Mouse (Mus musculus): Measurements from ENCODE around the gene Slc1a2. TPM values are rescaled to one million over a fixed set of nuclear protein-coding genes. Genes with fewer than 3 reads are reported as not detected.

Gene Slc1a2
- total and polyA plus RNA-seq, 2 experiments: 89.4 to 167 TPM

- H3K79me2 ChIP-seq (ENCODE audit: control insufficient read depth, insufficient read depth, low read length): no peaks in the 10 kb centered on the region
- DNase-seq (ENCODE audit: extremely low read depth, low read depth, low spot score): peak; percentile 30
- no peaks in the 10 kb centered on the region for H3K27me3 ChIP-seq (ENCODE audit: control insufficient read depth, insufficient read depth, low read length)
- TF ChIP-seq CTCF (IDR thresholded peaks at IDR 0.05; ENCODE audit: low read depth, low read length) (no peak), POLR2A (IDR thresholded peaks at IDR 0.05; ENCODE audit: extremely low read depth, insufficient read depth, low read length) (no peak)
- WGBS: 85% methylated on average over 5 of the region's 5 CpGs
- no peak overlapping the region for H3K4me3 ChIP-seq (ENCODE audit: insufficient read depth, low read depth, low read length)
- no peaks in the 10 kb centered on the region for H3K36me3 ChIP-seq (ENCODE audit: control insufficient read depth, insufficient read depth, low read length)
- no peak overlapping the region for H3K27ac ChIP-seq (replicated peaks; ENCODE audit: insufficient read depth, low read depth, low read length)
- H3K4me1 ChIP-seq (ENCODE audit: control insufficient read depth, insufficient read depth, low read length): peaks cover 15% of the 10 kb centered on the region
- no peak overlapping the region for H3K9ac ChIP-seq (ENCODE audit: low read depth, low read length)
Observed at GRCm38 (mm10) chr2:102760284-102761072, 102.0 kb downstream of the Slc1a2 start.

- DNase-seq (ENCODE audit: extremely low read depth, low read depth, low spot score): peak; percentile 80
- Histone ChIP-seq H3K27ac (replicated peaks; ENCODE audit: insufficient read depth, low read depth, low read length) (no peak overlapping the region), H3K36me3 (ENCODE audit: control insufficient read depth, insufficient read depth, low read length) (no peaks in the 10 kb centered on the region), H3K4me3 (ENCODE audit: insufficient read depth, low read depth, low read length) (no peak overlapping the region), H3K9ac (ENCODE audit: low read depth, low read length) (no peak overlapping the region), H3K27me3 (ENCODE audit: control insufficient read depth, insufficient read depth, low read length) (no peaks in the 10 kb centered on the region), H3K4me1 (ENCODE audit: control insufficient read depth, insufficient read depth, low read length) (peaks cover 9% of the 10 kb centered on the region), H3K79me2 (ENCODE audit: control insufficient read depth, insufficient read depth, low read length) (no peaks in the 10 kb centered on the region)
- WGBS: 27% methylated on average over 3 of the region's 3 CpGs
- TF ChIP-seq CTCF (IDR thresholded peaks at IDR 0.05; ENCODE audit: low read depth, low read length): no peak
- TF ChIP-seq POLR2A (IDR thresholded peaks at IDR 0.05; ENCODE audit: extremely low read depth, insufficient read depth, low read length): no peak
Observed at GRCm38 (mm10) chr2:102763176-102763575, 104.7 kb downstream of the Slc1a2 start.

GRCm38 (mm10) chr2:102763991-102764390 is 105.5 kb downstream of the Slc1a2 start:
- no peak for TF ChIP-seq CTCF (IDR thresholded peaks at IDR 0.05; ENCODE audit: low read depth, low read length)
- TF ChIP-seq POLR2A (IDR thresholded peaks at IDR 0.05; ENCODE audit: extremely low read depth, insufficient read depth, low read length): no peak
- Histone ChIP-seq H3K27me3 (ENCODE audit: control insufficient read depth, insufficient read depth, low read length) (no peaks in the 10 kb centered on the region), H3K27ac (replicated peaks; ENCODE audit: insufficient read depth, low read depth, low read length) (no peak overlapping the region), H3K36me3 (ENCODE audit: control insufficient read depth, insufficient read depth, low read length) (no peaks in the 10 kb centered on the region), H3K4me1 (ENCODE audit: control insufficient read depth, insufficient read depth, low read length) (peaks cover 9% of the 10 kb centered on the region), H3K4me3 (ENCODE audit: insufficient read depth, low read depth, low read length) (no peak overlapping the region), H3K9ac (ENCODE audit: low read depth, low read length) (no peak overlapping the region), H3K79me2 (ENCODE audit: control insufficient read depth, insufficient read depth, low read length) (no peaks in the 10 kb centered on the region)
- no peak for DNase-seq (ENCODE audit: extremely low read depth, low read depth, low spot score)
- 91% methylated on average over 2 of the region's 2 CpGs for WGBS

GRCm38 (mm10) chr2:102764602-102765374 is 106.3 kb downstream of the Slc1a2 start:
- Histone ChIP-seq H3K36me3 (ENCODE audit: control insufficient read depth, insufficient read depth, low read length) (no peaks in the 10 kb centered on the region), H3K4me3 (ENCODE audit: insufficient read depth, low read depth, low read length) (no peak overlapping the region), H3K27ac (replicated peaks; ENCODE audit: insufficient read depth, low read depth, low read length) (no peak overlapping the region), H3K27me3 (ENCODE audit: control insufficient read depth, insufficient read depth, low read length) (no peaks in the 10 kb centered on the region), H3K4me1 (ENCODE audit: control insufficient read depth, insufficient read depth, low read length) (peaks cover 9% of the 10 kb centered on the region), H3K79me2 (ENCODE audit: control insufficient read depth, insufficient read depth, low read length) (no peaks in the 10 kb centered on the region), H3K9ac (ENCODE audit: low read depth, low read length) (no peak overlapping the region)
- WGBS: 52% methylated on average over 8 of the region's 8 CpGs
- peak; percentile 71 for DNase-seq (ENCODE audit: extremely low read depth, low read depth, low spot score)
- TF ChIP-seq POLR2A (IDR thresholded peaks at IDR 0.05; ENCODE audit: extremely low read depth, insufficient read depth, low read length) (no peak), CTCF (IDR thresholded peaks at IDR 0.05; ENCODE audit: low read depth, low read length) (no peak)

- Histone ChIP-seq H3K79me2 (ENCODE audit: control insufficient read depth, insufficient read depth, low read length) (no peaks in the 10 kb centered on the region), H3K4me3 (ENCODE audit: insufficient read depth, low read depth, low read length) (no peak overlapping the region), H3K36me3 (ENCODE audit: control insufficient read depth, insufficient read depth, low read length) (no peaks in the 10 kb centered on the region), H3K27me3 (ENCODE audit: control insufficient read depth, insufficient read depth, low read length) (no peaks in the 10 kb centered on the region), H3K4me1 (ENCODE audit: control insufficient read depth, insufficient read depth, low read length) (peaks cover 9% of the 10 kb centered on the region), H3K27ac (replicated peaks; ENCODE audit: insufficient read depth, low read depth, low read length) (no peak overlapping the region), H3K9ac (ENCODE audit: low read depth, low read length) (no peak overlapping the region)
- TF ChIP-seq CTCF (IDR thresholded peaks at IDR 0.05; ENCODE audit: low read depth, low read length) (no peak), POLR2A (IDR thresholded peaks at IDR 0.05; ENCODE audit: extremely low read depth, insufficient read depth, low read length) (no peak)
- no peak for DNase-seq (ENCODE audit: extremely low read depth, low read depth, low spot score)
- WGBS: 85% methylated on average over 3 of the region's 3 CpGs
Observed at GRCm38 (mm10) chr2:102768267-102768666, 109.8 kb downstream of the Slc1a2 start.

Measured in liver, adult 2 months (tissue).